Mouse (Mus musculus) heart, postnatal 0 days (tissue): ENCODE data around the gene Ccl1. TPM values are rescaled to one million over a fixed set of nuclear protein-coding genes. Genes with fewer than 3 reads are reported as not detected.

Source experiments
- ATAC-seq: fragments of 200-750 bp; cut with Nextera tagmentation; 2 replicates; pipeline ENCODE4 v1.8.0; 2017; ENCODE audit warnings: low read depth, moderate number of reproducible peaks, moderate library complexity; ENCODE audit not compliant: insufficient read depth
- DNase-seq: peaks from one replicate; pipeline ENCODE4 v3.0.0-alpha.2; 2016; ENCODE audit warnings: low spot score
- H3K27ac ChIP-seq: fragments of 300-500 bp; sonication (generic); 2 replicates; pipeline ENCODE4 v1.5.1; 2014; ENCODE audit warnings: low read depth, mild to moderate bottlenecking
- H3K27me3 ChIP-seq: fragments of 300-500 bp; sonication (generic); 2 replicates; pipeline ENCODE4 v1.6.1; 2014; ENCODE audit warnings: low read length, mixed read lengths; ENCODE audit not compliant: control insufficient read depth, insufficient read depth
- H3K36me3 ChIP-seq: fragments of 300-500 bp; sonication (generic); replicated peaks from 2 replicates; pipeline ENCODE4 v1.6.1; 2014; ENCODE audit warnings: low read length, mixed read lengths; ENCODE audit not compliant: control insufficient read depth, insufficient read depth
- H3K4me1 ChIP-seq: fragments of 300-500 bp; sonication (generic); 2 replicates; pipeline ENCODE4 v1.6.1; 2014; ENCODE audit warnings: antibody characterized with exemption; ENCODE audit not compliant: control insufficient read depth, insufficient read depth
- H3K4me2 ChIP-seq: fragments of 300-500 bp; sonication (generic); 2 replicates; pipeline ENCODE4 v1.6.1; 2014; ENCODE audit warnings: low read depth, mild to moderate bottlenecking, low read length, moderate library complexity
- H3K4me3 ChIP-seq: fragments of 300-500 bp; sonication (generic); 2 replicates; pipeline ENCODE4 v1.5.1; 2014; ENCODE audit warnings: low read depth, low read length
- H3K9ac ChIP-seq: fragments of 300-500 bp; sonication (generic); replicated peaks from 2 replicates; pipeline ENCODE4 v1.6.1; 2014; ENCODE audit warnings: low read depth, low read length, mixed read lengths
- H3K9me3 ChIP-seq: fragments of 300-500 bp; sonication (generic); replicated peaks from 2 replicates; pipeline ENCODE4 v1.6.1; 2016; ENCODE audit warnings: low read length; ENCODE audit not compliant: control insufficient read depth
- CTCF ChIP-seq: IDR thresholded peaks from 2 replicates; pipeline ENCODE4 v1.5.1; 2016; ENCODE audit warnings: antibody characterized with exemption, control low read depth, low read depth
- EP300 ChIP-seq: IDR thresholded peaks from 2 replicates; pipeline ENCODE4 v1.6.1; 2016; ENCODE audit warnings: antibody characterized with exemption, low read depth
- WGBS: fragments of 180-500 bp; shearing (Covaris S2); extraction: QIAGEN DNeasy Blood & Tissue Kit; methylation state at CpG from one replicate; pipeline ENCODE4 v1.1.7; 2014; 5-methylcytosine and 5-hydroxymethylcytosine counted together
- polyA plus RNA-seq: library from polyadenylated mRNA; unstranded; fragments of >200 nt; fragmentation: Nextera tagmentation; extraction: Ambion mirVana; gene quantifications from 2 replicates; pipeline ENCODE4 v1.2.1, GENCODE M21; 2015
- total RNA-seq: library from RNA; depleted of rRNA; stranded (reverse); fragments of >200 nt; gene quantifications from 2 replicates; pipeline ENCODE4 v1.2.3, GENCODE M21; 2014; ENCODE audit warnings: low replicate concordance; rRNA removed

The Ccl1 gene
- not detected in 2 replicates for total RNA-seq
- polyA plus RNA-seq: not detected in 2 replicates

- no peak within 1 kb of the TSS for H3K27ac ChIP-seq
- no peak within 1 kb of the TSS for H3K4me3 ChIP-seq
- DNase-seq (no peak), ATAC-seq (no peak)
- no peak for TF ChIP-seq CTCF
- no peak for TF ChIP-seq EP300
- no peaks in the 10 kb centered on the region for H3K27me3 ChIP-seq
- H3K9ac ChIP-seq: no peak within 1 kb of the TSS
- WGBS: 31% methylated on average over 4 of the region's 4 CpGs
- H3K4me2 ChIP-seq: no peak within 1 kb of the TSS
- H3K36me3 ChIP-seq: no peaks in the 10 kb centered on the region
- H3K4me1 ChIP-seq: no peaks in the 10 kb centered on the region
- no peaks in the 10 kb centered on the region for H3K9me3 ChIP-seq
These were observed at the start of gene Ccl1 for GRCm38 (mm10) chr11:82305590-82305989. Gene Ccl1 (minus strand): TSS chr11:82305690.

DNA sequence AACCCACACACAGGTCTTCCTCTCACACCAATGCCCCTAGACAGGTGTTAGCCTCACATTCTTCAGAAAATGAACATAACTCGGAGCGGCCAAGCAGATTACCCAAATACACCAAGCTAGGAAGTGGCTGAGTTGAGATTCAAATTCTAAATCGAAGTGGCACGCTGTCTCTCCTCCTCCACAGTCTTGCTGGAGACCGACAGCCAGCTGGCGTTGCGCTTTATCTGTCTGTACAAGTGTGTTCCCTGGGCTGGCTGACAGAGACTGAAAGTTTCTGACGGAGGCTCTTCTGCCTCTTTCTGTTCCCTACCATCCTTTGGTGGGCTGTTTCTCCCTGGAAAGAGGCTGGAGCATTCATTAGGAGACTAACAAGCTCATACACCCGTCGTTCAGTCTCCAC lies 45.5 kb upstream of the Ccl1 start:
- H3K36me3 ChIP-seq: no peaks in the 10 kb centered on the region
- H3K9me3 ChIP-seq: no peaks in the 10 kb centered on the region
- no peak overlapping the region for H3K27ac ChIP-seq
- no peak overlapping the region for H3K9ac ChIP-seq
- H3K4me2 ChIP-seq: no peak overlapping the region
- H3K4me1 ChIP-seq: no peaks in the 10 kb centered on the region
- no peaks in the 10 kb centered on the region for H3K27me3 ChIP-seq
- ATAC-seq: no peak
- H3K4me3 ChIP-seq: no peak overlapping the region
- DNase-seq: no peak
- 64% methylated on average over 10 of the region's 10 CpGs for WGBS
- TF ChIP-seq CTCF (no peak), EP300 (no peak)

- ATAC-seq (no peak), DNase-seq (no peak)
- H3K27ac ChIP-seq: no peak overlapping the region
- no peak overlapping the region for H3K4me2 ChIP-seq
- no peaks in the 10 kb centered on the region for H3K4me1 ChIP-seq
- H3K4me3 ChIP-seq: no peak overlapping the region
- WGBS: 25% methylated on average over 2 of the region's 2 CpGs
- H3K27me3 ChIP-seq: no peaks in the 10 kb centered on the region
- no peaks in the 10 kb centered on the region for H3K36me3 ChIP-seq
- no peaks in the 10 kb centered on the region for H3K9me3 ChIP-seq
- no peak for TF ChIP-seq CTCF
- no peak for TF ChIP-seq EP300
- no peak overlapping the region for H3K9ac ChIP-seq
These were observed 35.4 kb upstream of the Ccl1 start for GRCm38 (mm10) chr11:82340900-82341299.

DNA sequence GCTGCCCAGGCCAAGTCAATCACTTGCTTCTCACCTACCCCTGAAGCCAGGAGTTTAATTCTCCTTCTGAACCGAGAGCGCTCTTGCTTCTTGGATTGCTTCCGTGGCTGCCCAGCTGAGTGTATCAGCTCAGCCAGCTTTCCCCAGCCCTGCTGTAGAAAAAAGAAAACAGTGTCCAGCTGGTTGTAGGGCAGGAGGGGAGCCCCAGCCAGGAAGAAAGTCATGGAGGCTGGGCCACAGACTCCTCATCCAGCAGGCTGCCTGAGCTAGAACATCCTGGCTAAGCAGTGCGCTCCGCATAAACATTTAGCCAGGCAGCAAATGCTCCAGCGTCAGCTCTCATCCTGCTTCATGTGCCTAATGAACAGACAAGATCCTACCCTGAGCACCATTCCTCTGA lies 34.9 kb upstream of the Ccl1 start:
- H3K4me3 ChIP-seq: no peak overlapping the region
- DNase-seq: no peak
- no peaks in the 10 kb centered on the region for H3K27me3 ChIP-seq
- ATAC-seq: 0 out of 2 replicates have a peak, but pooled peaks have one; percentile 8
- peak overlapping the region; percentile 30; the same call in 1 of the 2 replicates for H3K27ac ChIP-seq
- H3K9me3 ChIP-seq: no peaks in the 10 kb centered on the region
- H3K4me1 ChIP-seq: no peaks in the 10 kb centered on the region
- TF ChIP-seq EP300 (no peak), CTCF (no peak)
- peak overlapping the region; percentile 21; the same call in 1 of the 2 replicates for H3K4me2 ChIP-seq
- 20% methylated on average over 6 of the region's 6 CpGs for WGBS
- no peak overlapping the region for H3K9ac ChIP-seq
- H3K36me3 ChIP-seq: no peaks in the 10 kb centered on the region

- TF ChIP-seq EP300 (no peak), CTCF (no peak)
- Histone ChIP-seq H3K27ac (peak overlapping the region; percentile 30; the same call in 1 of the 2 replicates), H3K4me3 (no peak overlapping the region), H3K9ac (no peak overlapping the region), H3K36me3 (no peaks in the 10 kb centered on the region), H3K27me3 (no peaks in the 10 kb centered on the region), H3K9me3 (no peaks in the 10 kb centered on the region), H3K4me2 (peak overlapping the region; percentile 21; the same call in 1 of the 2 replicates), H3K4me1 (no peaks in the 10 kb centered on the region)
- ATAC-seq (peak; percentile 47), DNase-seq (peak; percentile 24)
- WGBS: 8% methylated on average over 7 of the region's 7 CpGs
These were observed 34.5 kb upstream of the Ccl1 start for GRCm38 (mm10) chr11:82339921-82340401.

DNA sequence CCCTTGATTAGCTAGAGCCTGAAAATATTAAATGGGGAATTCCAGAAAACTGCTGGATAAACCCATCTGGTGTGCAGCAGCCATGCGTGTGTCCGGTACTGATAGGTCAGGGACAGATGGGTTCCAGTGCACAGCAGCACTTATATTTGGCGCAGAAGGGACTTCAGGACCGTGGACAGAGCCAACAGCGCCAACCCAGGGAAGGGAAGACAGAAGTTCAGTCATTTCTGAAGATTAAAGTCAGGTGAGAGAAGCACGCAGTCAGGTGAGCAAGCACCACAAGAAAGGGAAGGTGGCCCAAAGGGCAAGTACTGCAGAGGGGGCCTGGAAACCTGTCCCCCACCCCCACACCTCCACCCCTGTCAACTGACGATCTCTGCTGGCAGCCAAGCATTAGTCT lies 7.7 kb upstream of the Ccl1 start:
- 42% methylated on average over 7 of the region's 7 CpGs for WGBS
- H3K36me3 ChIP-seq: no peaks in the 10 kb centered on the region
- no peaks in the 10 kb centered on the region for H3K4me1 ChIP-seq
- no peak overlapping the region for H3K9ac ChIP-seq
- ATAC-seq (no peak), DNase-seq (no peak)
- H3K4me2 ChIP-seq: no peak overlapping the region
- TF ChIP-seq CTCF (no peak), EP300 (no peak)
- H3K27me3 ChIP-seq: no peaks in the 10 kb centered on the region
- H3K4me3 ChIP-seq: no peak overlapping the region
- H3K27ac ChIP-seq: no peak overlapping the region
- no peaks in the 10 kb centered on the region for H3K9me3 ChIP-seq
